Mouse (Mus musculus) erythroblast, adult 5-6 weeks (primary cell): ENCODE measurements around the gene Casq2. TPM values are rescaled to one million over a fixed set of nuclear protein-coding genes. Genes with fewer than 3 reads are reported as not detected.

Experiments used
- ATAC-seq: replicated peaks from 2 replicates; pipeline ENCODE4 v1.8.0; 2016; ENCODE audit warnings: moderate number of reproducible peaks, mild to moderate bottlenecking, moderate TSS enrichment, inconsistent platforms; ENCODE audit not compliant: poor library complexity, low FRiP score, severe bottlenecking
- total RNA-seq, 2 experiments: library from RNA; stranded (forward) in 1 of 2; stranded (reverse) in 1 of 2; fragments of 150-400 nt in 1 of 2; fragments of 200-764, 138-1000 nt in 1 of 2; gene quantifications; 2 replicates each; pipeline versions ENCODE4 v1.2.3 to v1.2.4; 2015 to 2017; ENCODE audit warnings: low replicate concordance in 2 of 2

Gene Casq2
- total RNA-seq, 2 experiments from 2014 or later = 12.6 TPM; not detected in 1

- no peak for ATAC-seq
Observed at GRCm38 (mm10) chr3:102071016-102071415, 15.2 kb upstream of the Casq2 start.

- no peak for ATAC-seq
Observed at GRCm38 (mm10) chr3:102079413-102079812, 6.8 kb upstream of the Casq2 start.

GRCm38 (mm10) chr3:102081862-102082261 lies 4.4 kb upstream of the Casq2 start:
- ATAC-seq = peak; percentile 64

GRCm38 (mm10) chr3:102083589-102084230 lies 2.5 kb upstream of the Casq2 start:
- no peak for ATAC-seq

- no peak for ATAC-seq
Observed at GRCm38 (mm10) chr3:102084833-102085491, 1.3 kb upstream of the Casq2 start.

DNA sequence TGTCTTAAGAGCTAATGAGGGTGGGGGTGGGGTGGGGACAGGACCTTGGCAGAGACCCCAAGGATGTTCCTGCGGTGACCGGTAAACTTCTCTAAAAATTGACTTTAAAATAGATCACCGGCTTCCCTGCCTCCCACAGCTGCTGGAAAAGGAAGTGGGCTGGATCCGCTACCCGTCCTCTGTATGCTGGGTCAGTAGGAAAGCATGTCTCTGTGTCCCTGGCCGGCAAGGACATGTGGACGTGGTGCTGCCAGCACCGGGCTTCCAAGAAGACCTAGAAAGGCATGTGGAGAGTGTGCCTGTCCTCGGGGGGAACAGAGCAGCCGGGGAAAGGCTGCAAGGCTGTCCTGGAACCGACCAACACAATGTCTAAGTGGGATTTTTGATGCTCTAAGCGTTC lies 496 bp upstream of the Casq2 start:
- no peak for ATAC-seq

DNA sequence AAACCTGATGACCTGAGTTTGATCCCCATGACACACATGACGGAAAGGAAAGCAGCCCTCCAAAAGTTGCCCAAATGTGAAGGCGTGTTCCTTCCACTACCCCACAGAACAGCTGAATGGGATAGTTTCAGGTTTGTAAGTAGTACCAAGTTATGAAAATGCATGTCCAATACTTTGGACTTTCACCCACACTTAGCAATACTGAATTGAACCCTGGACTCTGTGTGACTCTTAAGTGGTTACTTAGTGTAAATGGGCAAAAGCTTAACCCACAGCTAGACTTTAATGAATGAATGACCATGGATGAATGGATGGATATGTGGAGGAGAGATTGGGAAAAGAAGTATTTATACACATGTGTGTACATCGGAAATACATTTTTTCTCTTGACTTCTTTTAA lies 8.6 kb downstream of the Casq2 start:
- no peak for ATAC-seq

GRCm38 (mm10) chr3:102095412-102095811 lies 9.2 kb downstream of the Casq2 start:
- no peak for ATAC-seq

GRCm38 (mm10) chr3:102096366-102096765 lies 10.2 kb downstream of the Casq2 start:
- no peak for ATAC-seq

GRCm38 (mm10) chr3:102096976-102097375 lies 10.8 kb downstream of the Casq2 start:
- ATAC-seq = no peak

GRCm38 (mm10) chr3:102099242-102099641 lies 13.0 kb downstream of the Casq2 start:
- no peak for ATAC-seq

DNA sequence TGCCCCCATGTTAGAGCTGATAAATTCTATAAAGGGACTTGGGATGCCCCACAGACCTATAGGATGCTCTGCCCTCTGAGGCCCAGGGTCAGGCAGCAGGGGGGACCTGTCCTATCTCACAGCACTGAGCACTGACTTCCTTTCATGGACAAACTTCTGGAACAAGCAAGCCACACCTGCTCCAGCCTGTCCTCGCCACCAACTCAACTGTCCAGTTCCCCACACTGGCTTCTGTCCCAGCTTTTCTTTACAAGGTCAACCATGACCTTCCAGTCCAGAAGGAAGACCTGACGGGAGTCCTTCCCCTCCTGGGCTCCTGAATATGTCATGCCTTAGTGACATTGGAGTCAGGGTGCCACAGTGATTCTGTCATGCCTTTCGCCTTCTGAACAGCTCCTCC lies 13.6 kb downstream of the Casq2 start:
- ATAC-seq = no peak

DNA sequence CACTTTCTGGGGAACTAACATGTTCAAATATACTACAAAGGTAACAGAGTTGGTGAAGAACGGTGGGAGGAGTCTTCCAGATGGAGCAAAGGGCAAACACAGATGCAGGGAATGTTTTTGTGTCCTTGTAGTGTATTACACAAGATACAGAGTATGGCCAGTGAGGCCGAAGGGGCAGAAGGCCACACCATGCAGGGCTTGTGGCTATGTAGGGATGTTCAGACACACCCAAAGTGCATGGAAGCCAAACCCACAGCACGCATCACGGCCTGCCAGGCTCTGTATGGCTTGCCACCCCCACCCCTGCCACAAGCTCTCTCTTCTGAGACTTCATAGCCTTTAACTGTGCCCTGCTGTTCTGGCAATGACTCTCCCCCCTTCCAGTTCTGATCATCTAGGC lies 15.2 kb downstream of the Casq2 start:
- no peak for ATAC-seq

GRCm38 (mm10) chr3:102103811-102104565 lies 17.8 kb downstream of the Casq2 start:
- no peak for ATAC-seq

- ATAC-seq = no peak
Observed at GRCm38 (mm10) chr3:102108201-102108600, 22.0 kb downstream of the Casq2 start.

GRCm38 (mm10) chr3:102111979-102112599 lies 25.9 kb downstream of the Casq2 start:
- no peak for ATAC-seq

- ATAC-seq = peak; percentile 75
Observed at GRCm38 (mm10) chr3:102120947-102121346, 34.7 kb downstream of the Casq2 start.

GRCm38 (mm10) chr3:102122046-102122445 lies 35.8 kb downstream of the Casq2 start:
- peak; percentile 40; the same call in 1 of the 2 replicates for ATAC-seq

- ATAC-seq = no peak
Observed at GRCm38 (mm10) chr3:102123654-102124053, 37.4 kb downstream of the Casq2 start.

DNA sequence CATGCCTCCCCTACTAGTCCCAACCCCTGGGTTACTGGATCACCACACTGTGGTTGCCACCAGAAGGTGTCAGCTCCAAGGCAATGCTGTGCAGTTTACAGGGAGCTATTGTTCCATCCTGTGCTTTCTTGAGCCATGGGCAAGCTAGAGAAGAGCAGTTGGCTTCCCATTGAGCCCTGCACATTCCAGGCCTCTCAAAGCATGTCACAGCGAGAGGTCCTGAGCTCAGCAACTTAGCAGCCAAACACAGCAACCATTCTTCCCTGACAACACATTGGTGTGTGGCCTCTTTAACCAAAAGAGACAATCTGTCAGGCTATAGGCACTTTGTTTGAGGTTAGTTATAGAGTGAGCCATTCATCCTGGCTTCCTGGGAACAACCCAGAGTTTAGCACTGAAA lies 39.3 kb downstream of the Casq2 start:
- no peak for ATAC-seq
